Mouse (Mus musculus) hindbrain, embryonic 14.5 days (tissue): ENCODE data around the gene Irak2. TPM values are rescaled to one million over a fixed set of nuclear protein-coding genes. Genes with fewer than 3 reads are reported as not detected.

Source experiments
- ATAC-seq: fragments of 200-750 bp; cut with Nextera tagmentation; 2 replicates; pipeline ENCODE4 v1.8.0; 2017; ENCODE audit warnings: moderate number of reproducible peaks, mild to moderate bottlenecking, moderate TSS enrichment, moderate library complexity; ENCODE audit not compliant: low FRiP score
- DNase-seq: peaks from one replicate; pipeline ENCODE4 v3.0.0-alpha.2; 2015; ENCODE audit warnings: low spot score
- H3K27ac ChIP-seq: fragments of 300-500 bp; sonication (generic); 2 replicates; pipeline ENCODE4 v1.5.1; 2014; ENCODE audit warnings: mild to moderate bottlenecking, moderate library complexity
- H3K27me3 ChIP-seq: fragments of 300-500 bp; sonication (generic); 2 replicates; pipeline ENCODE4 v1.6.1; 2014; ENCODE audit warnings: mild to moderate bottlenecking, low read length, mixed read lengths; ENCODE audit not compliant: control insufficient read depth, insufficient read depth
- H3K36me3 ChIP-seq: fragments of 300-500 bp; sonication (generic); replicated peaks from 2 replicates; pipeline ENCODE4 v1.6.1; 2014; ENCODE audit not compliant: control insufficient read depth, insufficient read depth
- H3K4me1 ChIP-seq: fragments of 300-500 bp; sonication (generic); replicated peaks from 2 replicates; pipeline ENCODE4 v1.6.1; 2014; ENCODE audit warnings: antibody characterized with exemption, low read length, mixed read lengths; ENCODE audit not compliant: control insufficient read depth, insufficient read depth
- H3K4me2 ChIP-seq: fragments of 300-500 bp; sonication (generic); replicated peaks from 2 replicates; pipeline ENCODE4 v1.6.1; 2014; ENCODE audit warnings: mild to moderate bottlenecking, moderate library complexity
- H3K4me3 ChIP-seq: fragments of 300-500 bp; sonication (generic); replicated peaks from 2 replicates; pipeline ENCODE4 v1.5.1; 2014; ENCODE audit warnings: mild to moderate bottlenecking, low read length
- H3K9ac ChIP-seq: fragments of 300-500 bp; sonication (generic); 2 replicates; pipeline ENCODE4 v1.6.1; 2014
- H3K9me3 ChIP-seq: fragments of 300-500 bp; sonication (generic); 2 replicates; pipeline ENCODE4 v1.6.1; 2016; ENCODE audit warnings: low read length; ENCODE audit not compliant: control insufficient read depth
- WGBS: fragments of 180-500 bp; shearing (Covaris S2); extraction: QIAGEN DNeasy Blood & Tissue Kit; methylation state at CpG from one replicate; pipeline ENCODE4 v1.1.7; 2014; 5-methylcytosine and 5-hydroxymethylcytosine counted together
- polyA plus RNA-seq: library from polyadenylated mRNA; unstranded; fragments of >200 nt; fragmentation: Nextera tagmentation; extraction: Ambion mirVana; gene quantifications from 2 replicates; pipeline ENCODE4 v1.2.1, GENCODE M21; 2014

The Irak2 gene
- polyA plus RNA-seq, 1 experiment from 2014 or later, result 1.4 TPM

DNA sequence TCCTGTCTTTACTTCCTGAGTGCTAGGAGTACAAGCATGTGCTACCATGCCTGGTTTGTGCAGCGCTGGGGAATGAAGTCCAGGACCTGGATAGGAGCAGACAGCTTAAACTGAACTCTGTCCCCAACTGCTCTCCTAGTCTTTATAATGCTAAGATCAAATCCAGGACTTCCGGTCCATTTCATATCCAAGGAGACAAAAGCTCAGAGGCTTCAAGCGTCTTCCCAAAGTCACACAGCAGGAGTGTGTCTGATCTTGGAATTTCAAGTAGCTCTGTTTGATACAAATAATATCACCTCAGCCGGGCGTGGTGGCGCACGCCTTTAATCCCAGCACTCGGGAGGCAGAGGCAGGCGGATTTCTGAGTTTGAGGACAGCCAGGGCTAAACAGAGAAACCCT, 37.7 kb downstream of the Irak2 start:
- ATAC-seq, result no peak
- 92% methylated on average over 9 of the region's 9 CpGs for WGBS
- Histone ChIP-seq H3K27ac (no peak overlapping the region), H3K4me1 (no peaks in the 10 kb centered on the region; the same call in 1 of the 2 replicates), H3K36me3 (no peaks in the 10 kb centered on the region), H3K9me3 (no peaks in the 10 kb centered on the region), H3K27me3 (no peaks in the 10 kb centered on the region), H3K4me2 (no peak overlapping the region), H3K9ac (no peak overlapping the region), H3K4me3 (no peak overlapping the region)
- no peak for DNase-seq

- H3K27ac ChIP-seq, result no peak overlapping the region
- H3K4me2 ChIP-seq, result no peak overlapping the region
These were observed 38.9 kb downstream of the Irak2 start for GRCm38 (mm10) chr6:113677070-113677734.

GRCm38 (mm10) chr6:113678246-113679012, 40.2 kb downstream of the Irak2 start:
- no peaks in the 10 kb centered on the region for H3K36me3 ChIP-seq
- H3K4me1 ChIP-seq, result no peaks in the 10 kb centered on the region; the same call in 1 of the 2 replicates
- H3K4me2 ChIP-seq, result no peak overlapping the region
- H3K9ac ChIP-seq, result no peak overlapping the region
- no peaks in the 10 kb centered on the region for H3K27me3 ChIP-seq
- ATAC-seq, result no peak
- no peaks in the 10 kb centered on the region for H3K9me3 ChIP-seq
- no peak for DNase-seq
- no peak overlapping the region for H3K27ac ChIP-seq
- 70% methylated on average over 14 of the region's 14 CpGs for WGBS
- no peak overlapping the region for H3K4me3 ChIP-seq

More at GRCm38 (mm10) chr6:113677070-113677734, 38.9 kb downstream of the Irak2 start:
- no peaks in the 10 kb centered on the region for H3K27me3 ChIP-seq
- H3K9me3 ChIP-seq, result no peaks in the 10 kb centered on the region
- WGBS, result 84% methylated on average over 14 of the region's 14 CpGs
- H3K4me3 ChIP-seq, result no peak overlapping the region
- no peak for ATAC-seq
- DNase-seq, result no peak
- no peak overlapping the region for H3K9ac ChIP-seq
- H3K36me3 ChIP-seq, result no peaks in the 10 kb centered on the region
- no peaks in the 10 kb centered on the region; the same call in 1 of the 2 replicates for H3K4me1 ChIP-seq

- Histone ChIP-seq H3K27ac (no peak overlapping the region), H3K9ac (no peak overlapping the region), H3K4me1 (no peaks in the 10 kb centered on the region; the same call in 1 of the 2 replicates), H3K4me2 (no peak overlapping the region), H3K9me3 (no peaks in the 10 kb centered on the region), H3K4me3 (no peak overlapping the region), H3K36me3 (no peaks in the 10 kb centered on the region), H3K27me3 (no peaks in the 10 kb centered on the region)
- WGBS, result 87% methylated on average over 9 of the region's 9 CpGs
- no peak for ATAC-seq
- no peak for DNase-seq
These were observed 41.8 kb downstream of the Irak2 start for GRCm38 (mm10) chr6:113679993-113680566.

GRCm38 (mm10) chr6:113681271-113681670, 43.0 kb downstream of the Irak2 start:
- WGBS, result 16% methylated on average over 4 of the region's 4 CpGs
- Histone ChIP-seq H3K9me3 (no peaks in the 10 kb centered on the region), H3K27ac (no peak overlapping the region), H3K36me3 (no peaks in the 10 kb centered on the region), H3K27me3 (no peaks in the 10 kb centered on the region), H3K4me3 (no peak overlapping the region), H3K4me1 (no peaks in the 10 kb centered on the region; the same call in 1 of the 2 replicates), H3K4me2 (no peak overlapping the region), H3K9ac (no peak overlapping the region)
- DNase-seq (peak; percentile 54), ATAC-seq (no peak)

DNA sequence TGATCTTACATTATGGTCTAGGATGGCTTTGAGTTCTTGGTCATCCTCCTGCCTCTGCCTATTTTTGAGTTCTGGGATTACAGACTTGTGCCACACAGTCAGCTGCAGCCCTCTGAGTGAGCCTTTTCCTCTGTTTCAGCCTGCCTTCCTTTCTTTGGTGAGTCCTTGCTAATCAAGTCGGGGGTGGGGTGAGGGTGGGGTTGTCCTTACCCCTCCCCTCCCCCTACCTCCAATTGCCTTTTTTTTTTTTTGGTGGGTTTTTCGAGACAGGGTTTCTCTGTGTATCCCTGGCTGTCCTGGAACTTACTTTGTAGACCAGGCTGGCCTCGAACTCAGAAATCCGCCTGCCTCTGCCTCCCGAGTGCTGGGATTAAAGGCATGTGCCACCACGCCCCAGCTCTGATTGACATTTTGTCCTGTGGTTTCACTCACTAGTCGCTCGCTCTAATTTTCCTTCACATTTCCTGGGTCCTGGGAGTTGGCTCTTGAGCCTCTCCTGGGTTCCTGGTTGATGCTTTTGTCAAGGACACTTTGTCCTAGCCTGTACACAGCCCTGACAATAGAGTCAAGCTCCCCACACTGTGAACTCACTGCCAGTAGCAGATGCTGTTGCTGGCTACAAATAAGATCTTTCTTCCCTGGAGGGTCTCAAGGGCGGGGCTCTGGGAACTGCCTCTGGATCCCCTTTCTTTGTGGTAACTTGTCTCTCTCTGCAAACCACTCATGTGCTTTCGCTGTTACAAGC, 45.0 kb downstream of the Irak2 start:
- Histone ChIP-seq H3K27me3 (no peaks in the 10 kb centered on the region), H3K9ac (no peak overlapping the region), H3K4me2 (no peak overlapping the region), H3K9me3 (no peaks in the 10 kb centered on the region), H3K27ac (no peak overlapping the region), H3K36me3 (no peaks in the 10 kb centered on the region), H3K4me3 (no peak overlapping the region), H3K4me1 (no peaks in the 10 kb centered on the region; the same call in 1 of the 2 replicates)
- 91% methylated on average over 10 of the region's 10 CpGs for WGBS
- no peak for ATAC-seq
- DNase-seq, result no peak

GRCm38 (mm10) chr6:113686551-113687125, 48.4 kb downstream of the Irak2 start:
- no peak for DNase-seq
- WGBS, result 48% methylated on average over 8 of the region's 8 CpGs

DNA sequence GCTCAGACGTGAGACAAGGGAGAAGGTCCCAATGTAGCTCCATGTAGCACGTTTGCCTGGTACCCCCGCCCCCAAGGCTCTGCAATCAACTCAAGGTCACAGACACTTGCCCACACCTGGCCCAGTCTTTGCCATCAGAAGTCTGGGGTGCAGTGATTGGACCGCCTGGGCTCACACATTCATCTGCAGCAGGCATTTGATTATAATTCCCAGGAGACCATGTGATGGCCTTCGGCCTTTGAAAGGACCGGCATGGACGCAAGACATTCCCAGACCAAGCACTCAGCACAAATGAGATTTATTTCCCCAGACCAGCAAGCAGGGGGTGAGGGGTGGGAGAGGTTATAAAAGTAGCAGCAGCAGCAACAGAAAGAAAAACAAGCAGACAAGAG, 51.7 kb downstream of the Irak2 start:
- H3K9ac ChIP-seq, result no peak overlapping the region
- no peaks in the 10 kb centered on the region for H3K36me3 ChIP-seq
- H3K9me3 ChIP-seq, result no peaks in the 10 kb centered on the region
- 25% methylated on average over 7 of the region's 7 CpGs for WGBS
- H3K27ac ChIP-seq, result no peak overlapping the region
- DNase-seq (no peak), ATAC-seq (no peak)
- H3K4me2 ChIP-seq, result no peak overlapping the region
- no peaks in the 10 kb centered on the region for H3K27me3 ChIP-seq
- no peak overlapping the region for H3K4me3 ChIP-seq
- H3K4me1 ChIP-seq, result peaks cover 5% of the 10 kb centered on the region; the same call in 1 of the 2 replicates

More at GRCm38 (mm10) chr6:113686551-113687125, 48.4 kb downstream of the Irak2 start:
- H3K9ac ChIP-seq, result no peak overlapping the region
- no peak overlapping the region for H3K4me3 ChIP-seq
- H3K4me2 ChIP-seq, result no peak overlapping the region
- H3K36me3 ChIP-seq, result no peaks in the 10 kb centered on the region
- peaks cover 5% of the 10 kb centered on the region; the same call in 1 of the 2 replicates for H3K4me1 ChIP-seq
- H3K27ac ChIP-seq, result no peak overlapping the region
- no peaks in the 10 kb centered on the region for H3K27me3 ChIP-seq
- no peak for ATAC-seq
- no peaks in the 10 kb centered on the region for H3K9me3 ChIP-seq
